Mouse (Mus musculus) left cerebral cortex, postnatal 14 days (tissue): ENCODE data around the gene Cstad. TPM values are rescaled to one million over a fixed set of nuclear protein-coding genes. Genes with fewer than 3 reads are reported as not detected.

Experiments
- DNase-seq, 2 experiments: peaks; one replicate each; pipeline ENCODE4 v3.0.0; 2021 to 2022; ENCODE audit warnings: low spot score in 2 of 2, mixed read lengths in 1 of 2
- intact Hi-C: fragments of 180-260 bp; cut with DNase I; formaldehyde crosslinking; loops from one replicate; pipeline ENCODE4 v1.15.1; 2025
- total RNA-seq, 2 experiments: library from RNA; stranded (reverse); gene quantifications; 2 replicates each; pipeline ENCODE4 v1.2.3; 2021

The Cstad gene
- total RNA-seq, 2 experiments from 2014 or later: 3.4 to 4.5 TPM

- no peak for DNase-seq
- intact Hi-C loops: no loop called here
Observed at GRCm38 (mm10) chr2:30623873-30624272, 29.0 kb downstream of the Cstad start.

- DNase-seq: no peak
- intact Hi-C loops: no loop called here
Observed at GRCm38 (mm10) chr2:30625296-30625826, 30.5 kb downstream of the Cstad start.

- intact Hi-C loops: no loop called here
- no peak for DNase-seq
Observed at GRCm38 (mm10) chr2:30626058-30626675, 31.3 kb downstream of the Cstad start.

GRCm38 (mm10) chr2:30627338-30627737 lies 32.5 kb downstream of the Cstad start:
- intact Hi-C loops: no loop called here
- no peak for DNase-seq

- intact Hi-C loops: no loop called here
- DNase-seq: peak in 1 of 2 experiments; percentile 61
Observed at GRCm38 (mm10) chr2:30628374-30628773, 33.5 kb downstream of the Cstad start.

- no peak for DNase-seq
- intact Hi-C loops: no loop called here
Observed at GRCm38 (mm10) chr2:30629038-30629761, 34.4 kb downstream of the Cstad start.

GRCm38 (mm10) chr2:30629860-30630259 lies 35.0 kb downstream of the Cstad start:
- DNase-seq: no peak

GRCm38 (mm10) chr2:30636266-30636671 lies 41.4 kb downstream of the Cstad start:
- intact Hi-C loops: no loop called here
- no peak for DNase-seq

More at GRCm38 (mm10) chr2:30629860-30630259, 35.0 kb downstream of the Cstad start:
- intact Hi-C loops: no loop called here

- DNase-seq: no peak
- intact Hi-C loops: no loop called here
Observed at GRCm38 (mm10) chr2:30637991-30638390, 43.2 kb downstream of the Cstad start.

GRCm38 (mm10) chr2:30640021-30640481 lies 45.2 kb downstream of the Cstad start:
- no peak for DNase-seq
- intact Hi-C loops: no loop called here

- intact Hi-C loops: no loop called here
Observed at GRCm38 (mm10) chr2:30642810-30643209, 48.0 kb downstream of the Cstad start.

GRCm38 (mm10) chr2:30643422-30643821 lies 48.6 kb downstream of the Cstad start:
- intact Hi-C loops: no loop called here
- no peak for DNase-seq

More at GRCm38 (mm10) chr2:30642810-30643209, 48.0 kb downstream of the Cstad start:
- no peak for DNase-seq

- intact Hi-C loops: loop anchor here (5.0 kb wide), 1 partner anchor 175 kb away; the partner anchor contains the start of gene Ier5l
- DNase-seq: peak; percentile 81 to 84
Observed at GRCm38 (mm10) chr2:30646833-30647232, 52.0 kb downstream of the Cstad start.

- peak; percentile 88 to 96 for DNase-seq
- intact Hi-C loops: loop anchor here (5.0 kb wide), 1 partner anchor 175 kb away; the partner anchor contains the start of gene Ier5l
Observed at GRCm38 (mm10) chr2:30647303-30647881, 52.6 kb downstream of the Cstad start.

GRCm38 (mm10) chr2:30647882-30648494 lies 53.1 kb downstream of the Cstad start:
- peak; percentile 52 to 82 for DNase-seq
- intact Hi-C loops: loop anchor here (5.0 kb wide), 1 partner anchor 176 kb away; the partner anchor contains the start of gene Ier5l

GRCm38 (mm10) chr2:30650249-30650648 lies 55.4 kb downstream of the Cstad start:
- intact Hi-C loops: no loop called here

GRCm38 (mm10) chr2:30651831-30652230 lies 57.0 kb downstream of the Cstad start:
- intact Hi-C loops: no loop called here
- no peak for DNase-seq

More at GRCm38 (mm10) chr2:30650249-30650648, 55.4 kb downstream of the Cstad start:
- no peak for DNase-seq

- intact Hi-C loops: no loop called here
- DNase-seq: no peak
Observed at GRCm38 (mm10) chr2:30652581-30653037, 57.8 kb downstream of the Cstad start.

- intact Hi-C loops: no loop called here
Observed at GRCm38 (mm10) chr2:30653046-30653445, 58.2 kb downstream of the Cstad start.

More at GRCm38 (mm10) chr2:30653046-30653445, 58.2 kb downstream of the Cstad start:
- no peak for DNase-seq
